Mouse (Mus musculus): Measurements from ENCODE around the gene Ptprm.

Gene Ptprm

DNA sequence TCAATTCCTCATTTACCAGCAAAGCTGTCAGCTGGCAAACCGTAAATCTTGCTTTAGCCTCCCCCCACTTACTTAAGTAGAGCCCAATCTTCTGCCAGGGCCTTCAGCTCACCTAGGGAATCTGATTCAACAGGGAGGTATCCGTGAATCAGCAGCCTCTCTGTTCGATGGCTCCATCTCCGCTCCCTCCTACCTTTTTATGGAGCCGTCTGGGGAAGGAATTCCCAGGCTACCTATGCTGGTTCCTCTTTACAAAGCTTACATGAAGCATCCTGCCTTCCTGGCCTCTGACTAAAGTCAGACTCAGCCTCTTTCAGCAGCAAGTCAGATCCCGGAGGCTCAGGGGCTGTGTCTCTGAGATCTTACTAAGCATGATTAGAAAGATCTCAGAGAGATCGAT lies 264.1 kb downstream of the Ptprm start:
- DNase-seq (ENCODE audit: inconsistent age in 2 of 2, low spot score in 1 of 2), result no peak

DNA sequence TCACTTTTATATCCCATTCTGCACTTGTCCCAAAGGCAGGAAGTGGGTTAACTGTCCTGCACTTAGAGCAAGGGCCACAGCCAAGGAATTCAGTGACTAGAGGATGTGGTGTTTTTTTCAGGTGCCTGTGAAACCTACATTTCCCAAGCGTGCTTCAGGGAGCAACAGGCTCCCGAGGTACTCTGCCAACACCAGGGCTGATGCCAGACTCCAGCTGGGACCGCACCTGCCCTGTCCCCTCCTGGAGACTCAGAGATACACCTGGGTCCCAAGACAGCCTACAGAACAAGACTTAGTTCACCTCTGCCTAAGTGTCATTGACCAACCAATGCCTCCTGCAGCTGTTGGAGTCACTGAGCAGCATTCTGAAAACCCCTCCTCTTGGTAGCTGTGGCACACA lies 264.6 kb downstream of the Ptprm start:
- DNase-seq (ENCODE audit: inconsistent age in 2 of 2, low spot score in 1 of 2), result no peak

DNA sequence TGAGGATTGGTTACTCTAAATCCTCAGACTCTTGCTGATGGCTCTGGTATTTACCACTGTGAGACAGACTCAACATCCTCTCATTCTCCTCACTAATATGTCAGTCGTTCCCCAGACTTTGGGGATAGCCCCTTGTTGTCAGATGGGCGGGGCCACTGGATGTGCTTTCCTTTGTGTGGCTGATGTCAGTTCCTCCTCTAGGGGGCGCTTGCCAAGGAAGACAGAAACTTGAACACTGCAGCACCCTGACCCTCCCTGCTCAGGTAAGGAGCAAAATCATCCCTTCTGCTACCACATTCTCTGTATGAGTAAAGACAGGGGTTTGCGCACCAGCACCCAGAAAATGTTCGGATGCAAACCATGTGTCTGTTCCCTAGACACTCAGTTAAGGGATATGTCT lies 266.7 kb downstream of the Ptprm start:
- DNase-seq (ENCODE audit: inconsistent age in 2 of 2, low spot score in 1 of 2), result peak in 1 of 2 experiments; percentile 55

GRCm38 (mm10) chr17:67086811-67087210 lies 267.4 kb downstream of the Ptprm start:
- no peak for DNase-seq (ENCODE audit: inconsistent age in 2 of 2, low spot score in 1 of 2)

GRCm38 (mm10) chr17:67084501-67084900 lies 269.8 kb downstream of the Ptprm start:
- no peak for DNase-seq (ENCODE audit: inconsistent age in 2 of 2, low spot score in 1 of 2)

GRCm38 (mm10) chr17:67084093-67084492 lies 270.2 kb downstream of the Ptprm start:
- DNase-seq (ENCODE audit: inconsistent age in 2 of 2, low spot score in 1 of 2), result peak in 1 of 2 experiments; percentile 38

GRCm38 (mm10) chr17:67079570-67079969 lies 274.7 kb downstream of the Ptprm start:
- DNase-seq (ENCODE audit: inconsistent age in 2 of 2, low spot score in 1 of 2), result no peak

GRCm38 (mm10) chr17:67073580-67073979 lies 280.7 kb downstream of the Ptprm start:
- DNase-seq (ENCODE audit: inconsistent age in 2 of 2, low spot score in 1 of 2), result no peak

DNA sequence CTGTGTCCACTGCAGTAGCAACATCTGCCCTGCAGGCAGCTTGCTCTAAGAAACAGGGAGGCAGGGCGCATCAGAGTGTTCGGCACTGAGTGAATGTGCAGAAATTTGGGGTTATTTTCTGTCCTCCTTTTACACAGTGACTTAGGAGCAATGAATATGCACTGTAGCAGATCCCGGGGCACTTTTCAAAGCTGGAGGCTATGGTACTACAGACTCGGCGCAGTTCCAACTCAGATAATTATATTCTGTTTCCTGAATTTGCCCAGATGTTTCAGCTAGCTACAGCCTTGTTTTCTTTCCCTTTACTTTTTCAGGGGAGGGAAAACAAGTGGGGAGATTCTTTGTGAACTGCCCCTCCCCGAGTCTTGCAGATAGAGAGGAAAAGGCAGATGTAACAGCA lies 281.1 kb downstream of the Ptprm start:
- no peak for DNase-seq (ENCODE audit: inconsistent age in 2 of 2, low spot score in 1 of 2)

GRCm38 (mm10) chr17:67071231-67072009 lies 282.8 kb downstream of the Ptprm start:
- peak in 1 of 2 experiments; percentile 33 for DNase-seq (ENCODE audit: inconsistent age in 2 of 2, low spot score in 1 of 2)

GRCm38 (mm10) chr17:67063611-67064010 lies 290.6 kb downstream of the Ptprm start:
- no peak for DNase-seq (ENCODE audit: inconsistent age in 2 of 2, low spot score in 1 of 2)

- DNase-seq (ENCODE audit: inconsistent age in 2 of 2, low spot score in 1 of 2), result no peak
Measured at GRCm38 (mm10) chr17:67055681-67056080, 298.6 kb downstream of the Ptprm start.

DNA sequence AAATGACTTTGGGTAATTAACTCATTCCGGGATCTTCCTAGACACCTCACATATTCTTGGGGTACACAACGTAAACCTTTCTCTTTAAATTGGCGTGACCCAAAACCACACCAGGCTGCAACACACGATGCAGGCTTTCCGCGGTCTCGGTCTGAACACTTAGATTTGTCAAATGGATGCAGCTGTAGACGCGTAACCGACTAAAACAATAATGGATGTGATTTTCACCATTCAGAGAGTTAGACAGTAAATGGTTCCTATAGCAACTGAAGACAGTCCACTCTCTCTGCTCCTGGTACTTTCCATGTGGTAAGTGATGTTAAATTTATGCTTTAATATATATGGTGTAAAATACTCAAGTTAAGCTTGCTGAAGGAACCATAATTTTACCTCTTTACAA lies 300.1 kb downstream of the Ptprm start:
- no peak for DNase-seq (ENCODE audit: inconsistent age in 2 of 2, low spot score in 1 of 2)

DNA sequence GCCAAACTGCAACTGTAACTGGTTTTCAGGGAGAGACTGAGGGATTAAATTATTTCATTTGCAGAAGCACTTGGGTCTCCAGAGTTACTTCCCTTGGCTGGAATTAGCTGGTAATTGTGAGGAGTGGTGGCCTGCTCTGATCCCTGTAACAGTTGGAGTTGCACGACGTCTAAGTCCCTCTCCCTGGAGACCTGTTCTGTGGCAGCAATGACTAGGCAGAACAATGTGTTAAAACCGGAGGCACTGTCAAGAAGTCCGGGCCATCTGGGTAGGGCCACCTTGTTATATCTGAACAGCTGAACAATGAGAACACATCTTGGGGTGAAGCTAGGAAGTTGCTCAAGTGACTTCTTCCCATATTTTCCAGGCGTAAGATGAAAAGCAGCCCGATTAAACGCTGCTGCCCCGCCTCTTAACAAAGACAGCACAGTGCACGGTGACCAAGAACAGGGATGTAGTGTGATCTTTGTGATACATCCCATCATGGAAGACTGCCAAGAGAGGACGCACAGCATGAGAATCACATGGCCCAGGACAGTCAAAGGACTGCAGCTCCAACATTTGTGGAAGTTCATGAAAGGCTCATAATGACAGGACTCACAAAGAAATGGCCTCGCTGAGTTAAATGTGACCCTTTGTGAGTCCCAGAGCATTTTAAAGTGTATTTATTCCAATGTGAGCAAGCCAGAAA lies 301.5 kb downstream of the Ptprm start:
- no peak for DNase-seq (ENCODE audit: inconsistent age in 2 of 2, low spot score in 1 of 2)

DNA sequence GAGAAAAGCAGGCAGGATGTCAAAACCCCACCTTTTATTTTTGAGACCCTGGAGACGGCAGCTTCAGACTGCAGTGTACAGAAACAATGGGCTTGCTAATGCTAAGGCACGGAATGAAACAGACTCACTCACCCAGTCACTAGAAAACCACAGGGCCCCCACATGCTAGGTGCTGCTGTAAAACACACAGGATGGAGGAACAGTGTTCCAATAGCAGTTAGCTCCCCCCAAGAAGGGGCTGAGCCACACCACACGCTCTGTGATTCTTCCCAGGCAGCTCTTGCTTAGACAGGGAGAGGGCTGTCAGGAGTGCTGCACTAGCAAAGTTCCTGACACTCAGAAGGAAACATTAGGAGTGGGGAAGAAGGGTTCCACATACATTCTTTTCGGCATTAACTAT lies 306.6 kb downstream of the Ptprm start:
- no peak for DNase-seq (ENCODE audit: inconsistent age in 2 of 2, low spot score in 1 of 2)

DNA sequence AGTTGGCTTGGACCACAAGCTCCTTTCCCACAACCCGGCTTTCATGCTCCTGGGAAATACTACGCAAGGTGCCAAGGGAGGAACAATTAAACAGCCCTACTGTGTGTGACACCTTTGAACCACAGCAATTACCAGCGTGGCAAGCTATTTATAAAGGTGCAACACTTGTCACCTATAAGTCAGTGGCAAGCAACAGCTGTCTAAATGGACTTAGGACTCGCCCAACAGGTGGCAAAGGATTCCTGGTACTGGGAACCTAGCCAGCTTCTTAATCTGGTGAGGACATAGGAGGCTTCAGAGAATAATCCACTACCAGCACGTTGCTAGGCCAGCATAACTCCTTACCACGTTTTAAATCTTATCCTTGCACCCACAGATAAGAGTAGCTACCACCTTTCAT lies 315.7 kb downstream of the Ptprm start:
- DNase-seq (ENCODE audit: inconsistent age in 2 of 2, low spot score in 1 of 2), result no peak

- no peak for DNase-seq (ENCODE audit: inconsistent age in 2 of 2, low spot score in 1 of 2)
Measured at GRCm38 (mm10) chr17:67033547-67033946, 320.7 kb downstream of the Ptprm start.

DNA sequence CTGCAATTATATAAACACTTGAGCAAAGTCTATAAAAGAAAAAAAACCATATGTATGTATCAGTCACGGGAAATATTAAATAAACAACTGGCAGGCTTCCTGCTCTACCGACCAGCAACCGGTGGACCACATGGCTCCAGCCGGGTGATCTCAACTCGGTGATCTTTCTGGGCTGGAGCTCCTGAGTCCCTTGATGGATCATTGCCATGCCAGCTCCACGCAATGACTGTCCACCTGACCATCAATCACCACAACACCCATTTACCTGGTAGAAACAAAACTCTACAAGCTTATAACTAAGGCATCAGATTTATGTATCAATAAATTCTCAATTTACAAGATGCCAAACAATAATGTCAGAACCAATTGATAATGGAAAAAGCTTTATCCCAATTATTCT lies 322.2 kb downstream of the Ptprm start:
- DNase-seq (ENCODE audit: inconsistent age in 2 of 2, low spot score in 1 of 2), result no peak

GRCm38 (mm10) chr17:67031341-67031740 lies 322.9 kb downstream of the Ptprm start:
- no peak for DNase-seq (ENCODE audit: inconsistent age in 2 of 2, low spot score in 1 of 2)

DNA sequence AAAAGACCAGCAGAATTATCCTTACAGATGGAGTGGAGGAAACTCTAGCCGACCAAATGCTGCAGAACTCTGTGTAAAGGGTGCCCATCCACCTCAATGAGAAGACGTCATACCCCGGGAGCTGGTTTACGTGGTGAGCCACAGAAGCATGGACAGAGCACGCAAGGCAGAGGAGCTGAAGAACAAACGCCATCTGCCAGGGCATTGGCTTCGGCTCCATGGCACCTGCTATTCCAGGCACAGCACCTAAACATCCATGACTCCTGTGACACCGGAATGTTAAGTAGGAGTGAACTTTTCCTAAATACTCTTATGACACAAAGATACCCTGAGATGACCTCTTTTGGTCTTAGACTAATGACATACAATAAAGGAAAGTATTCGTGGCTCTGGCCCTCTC lies 327.0 kb downstream of the Ptprm start:
- DNase-seq (ENCODE audit: inconsistent age in 2 of 2, low spot score in 1 of 2), result no peak

- DNase-seq (ENCODE audit: inconsistent age in 2 of 2, low spot score in 1 of 2), result no peak
Measured at GRCm38 (mm10) chr17:67016501-67016900, 337.8 kb downstream of the Ptprm start.

DNA sequence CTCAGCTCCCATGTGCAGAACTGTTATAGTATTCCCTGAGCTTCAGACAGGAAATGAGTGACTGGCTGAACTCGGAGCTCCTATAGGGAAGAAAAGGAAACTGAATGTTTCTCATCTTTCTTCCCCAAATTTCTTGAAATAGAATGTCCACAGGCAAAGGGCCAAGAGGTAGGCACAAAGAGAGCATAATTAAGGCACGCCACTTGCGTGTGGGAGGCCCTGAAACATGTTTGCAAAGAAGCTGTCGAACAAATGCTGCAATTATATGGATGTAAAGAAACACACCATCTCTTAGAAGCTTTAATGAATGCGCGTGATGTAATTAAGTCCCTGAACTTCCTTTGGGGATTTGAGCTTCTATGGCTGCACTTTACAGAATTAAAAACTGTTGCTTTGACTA lies 341.0 kb downstream of the Ptprm start:
- DNase-seq (ENCODE audit: inconsistent age in 2 of 2, low spot score in 1 of 2), result no peak

Measured in adrenal gland, adult (tissue).